Mouse (Mus musculus) lung, adult 2 months (tissue): Measurements from ENCODE around the gene Spag9.

ENCODE experiments used
- CTCF ChIP-seq: fragments of 200-500 bp; IDR thresholded peaks from 2 replicates; pipeline ENCODE4 v1.5.1; 2011; ENCODE audit warnings: mild to moderate bottlenecking, low read length, control low read depth; ENCODE audit not compliant: insufficient read depth
- POLR2A ChIP-seq: fragments of 200-500 bp; IDR thresholded peaks from 2 replicates; pipeline ENCODE4 v1.6.1; 2011; ENCODE audit warnings: low read depth, mild to moderate bottlenecking, control low read depth, low read length, borderline replicate concordance; ENCODE audit errors: extremely low read depth

DNA sequence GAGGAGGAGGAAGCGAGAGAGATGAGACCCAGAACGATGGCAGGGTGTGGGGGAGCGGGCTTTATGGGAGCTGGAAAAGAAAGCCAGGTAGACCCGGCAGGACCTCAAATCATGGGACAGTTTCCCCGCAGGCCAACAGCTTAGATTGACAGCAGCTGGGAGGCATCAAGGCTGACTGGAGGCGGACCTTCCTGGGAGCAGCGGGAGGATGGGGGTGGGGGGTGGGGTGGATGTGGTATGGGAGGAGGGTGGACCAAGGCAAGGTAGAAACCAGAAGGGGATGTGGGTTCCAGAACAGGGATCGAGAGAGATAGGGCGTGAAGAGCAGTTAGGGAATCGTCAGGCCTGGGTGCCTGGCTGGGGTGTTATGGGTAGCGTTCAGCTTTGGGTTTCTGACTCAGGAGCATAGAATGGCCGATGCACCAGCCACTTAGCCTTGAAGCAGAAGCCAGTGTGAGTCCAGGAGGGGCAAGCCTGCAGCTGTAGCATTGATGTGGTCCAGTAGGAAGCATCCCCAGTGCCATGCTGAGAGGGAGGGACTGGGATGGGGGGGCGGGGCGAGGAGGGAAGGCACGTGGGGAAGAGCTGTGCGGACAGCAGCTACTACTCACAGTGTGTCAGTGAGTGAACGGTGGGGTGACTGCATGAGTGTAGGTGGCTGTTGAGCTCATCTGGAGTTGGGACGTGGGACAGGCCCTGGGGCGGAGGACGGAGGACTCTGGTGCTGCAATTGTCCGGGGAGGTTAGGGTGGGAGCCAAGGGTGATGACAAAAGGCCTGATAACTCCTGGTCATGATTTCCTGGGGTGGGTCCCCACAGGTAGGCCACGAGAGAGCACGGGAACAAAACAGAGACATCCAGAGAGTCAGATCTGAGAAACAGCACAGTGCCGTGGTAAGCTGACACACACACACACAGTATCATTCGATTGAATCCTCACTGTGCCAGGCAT, 154.9 kb downstream of the Spag9 start:
- TF ChIP-seq CTCF: no peak
- TF ChIP-seq POLR2A: no peak
